Mouse (Mus musculus) fibroblast of lung, adult 2 months (primary cell): ENCODE data around the gene Gpr6.

Experiments used
- DNase-seq: peaks from one replicate; pipeline ENCODE4 v3.0.0-alpha.2; 2011; ENCODE audit warnings: low read depth

Gene Gpr6

GRCm38 (mm10) chr10:41072116-41072515, at the start of gene Gpr6:
Gene Gpr6, minus strand, starts transcription at chr10:41072285.
- DNase-seq, result no peak

DNA sequence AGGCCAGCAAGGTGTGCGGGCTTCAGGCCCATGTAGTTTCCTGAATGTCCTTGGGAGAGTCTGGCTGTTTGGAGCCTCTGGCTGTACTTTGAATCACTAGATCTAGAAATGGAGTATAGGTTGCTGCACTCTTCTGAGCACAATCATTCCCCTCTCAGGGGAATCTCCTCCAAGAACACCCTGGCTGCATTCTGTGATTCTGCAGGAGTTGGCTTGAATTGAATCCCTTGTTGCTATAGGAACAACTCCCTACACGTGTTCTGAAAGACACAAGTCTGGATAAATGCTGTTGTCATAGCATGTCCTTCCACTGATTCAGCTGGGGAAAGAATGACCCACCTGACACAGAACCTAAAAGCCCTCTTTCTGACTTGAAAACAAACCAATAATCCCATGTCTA, 28.0 kb upstream of the Gpr6 start:
- no peak for DNase-seq

DNA sequence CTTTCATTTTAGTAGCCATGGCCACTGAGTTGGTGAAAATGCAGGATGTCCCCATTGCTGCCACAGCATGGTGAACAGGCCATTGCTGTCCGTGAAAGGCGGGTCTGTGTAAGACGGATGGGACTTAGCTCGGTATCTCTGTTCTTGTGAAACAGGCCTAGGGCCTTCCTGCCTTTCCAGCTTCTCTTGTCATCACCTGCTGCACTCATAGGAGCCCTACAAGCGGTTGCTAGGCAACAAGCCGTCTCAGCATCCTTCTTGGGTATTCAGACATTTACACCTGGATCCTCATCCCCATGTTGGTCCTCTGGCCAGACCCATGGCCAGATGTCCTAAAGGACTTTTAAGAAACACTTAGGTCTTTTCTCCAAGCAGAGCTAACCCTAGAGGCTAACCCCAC, 26.1 kb upstream of the Gpr6 start:
- no peak for DNase-seq

DNA sequence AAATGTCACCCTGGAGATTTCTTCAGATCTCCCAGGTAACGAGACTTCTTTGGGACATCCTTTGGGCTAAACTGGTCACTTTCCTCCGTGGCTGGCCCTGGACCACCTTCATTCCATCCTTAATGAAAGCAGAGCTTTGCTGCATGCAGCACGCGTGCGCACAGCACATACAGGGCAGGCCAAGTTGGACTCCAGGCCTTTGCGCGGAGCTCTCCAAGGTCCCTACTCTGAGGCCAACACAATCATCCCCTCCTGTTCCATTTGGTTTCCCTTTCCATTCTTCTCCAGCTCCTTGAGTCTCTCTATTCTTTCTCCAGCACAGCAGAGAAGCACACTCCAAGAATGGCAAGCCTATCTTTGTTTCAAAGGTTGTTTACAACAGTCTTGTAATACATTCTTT, 16.8 kb upstream of the Gpr6 start:
- no peak for DNase-seq

DNA sequence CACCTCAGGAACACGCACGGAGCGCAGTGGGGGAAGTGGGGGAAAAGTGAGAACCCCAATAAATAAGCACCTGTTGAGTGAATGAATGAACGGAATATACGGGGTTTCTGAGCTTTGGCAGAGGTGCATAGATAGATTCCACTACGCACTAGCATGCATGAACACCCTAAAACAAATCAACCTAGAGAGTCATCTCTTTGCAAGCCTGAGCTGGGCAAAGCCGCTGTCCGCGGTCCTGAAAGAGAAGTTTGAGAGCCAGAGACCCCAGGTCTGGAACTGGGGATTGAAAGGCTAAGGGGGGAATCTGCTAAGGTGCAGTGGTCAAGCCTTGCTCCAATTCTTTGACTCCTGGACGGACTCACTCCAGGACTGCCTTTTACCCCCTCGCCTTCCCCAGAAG, 389 bp downstream of the Gpr6 start:
- DNase-seq, result no peak

GRCm38 (mm10) chr10:41070693-41071651, 1.1 kb downstream of the Gpr6 start:
- DNase-seq, result no peak

- no peak for DNase-seq
These were observed 11.7 kb downstream of the Gpr6 start for GRCm38 (mm10) chr10:41060250-41060831.

DNA sequence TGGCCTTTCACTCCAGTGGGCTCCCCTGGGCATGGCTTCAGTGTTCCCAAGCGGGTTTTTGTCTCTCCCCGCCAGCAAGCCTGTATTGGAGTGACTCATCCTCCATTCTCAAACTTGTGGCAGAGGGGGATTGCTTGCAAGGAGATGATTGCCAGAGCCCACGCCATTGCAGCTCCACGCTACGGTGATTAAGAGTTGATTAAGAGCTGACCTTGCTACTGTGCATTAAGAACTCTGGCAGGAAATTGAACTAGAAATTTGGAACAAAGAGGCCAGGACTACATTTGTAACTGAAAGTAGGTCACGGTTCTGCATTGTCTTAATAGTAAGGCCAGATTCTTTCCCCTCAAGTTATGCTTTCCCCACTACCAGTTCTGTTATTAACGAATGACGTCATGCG, 16.5 kb downstream of the Gpr6 start:
- DNase-seq, result no peak

DNA sequence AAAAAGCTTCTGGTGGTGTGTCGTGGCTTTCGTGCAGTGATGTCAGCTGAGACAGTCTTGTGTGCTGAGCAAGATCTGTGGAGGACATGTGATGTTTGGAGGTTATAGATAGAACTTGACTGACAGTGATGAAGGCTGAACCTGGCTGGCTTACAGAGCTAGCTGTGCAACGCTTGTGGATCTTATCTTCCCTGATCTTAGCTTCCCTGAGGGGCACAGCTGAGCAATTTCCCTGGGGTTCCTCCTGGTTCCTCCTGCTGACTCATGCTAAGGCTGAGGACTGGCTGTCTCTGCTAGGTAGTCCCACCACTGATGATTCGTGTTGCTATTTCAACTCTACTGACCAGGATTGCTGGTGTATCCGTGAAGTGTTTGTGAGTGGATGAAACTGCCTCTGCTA, 18.1 kb downstream of the Gpr6 start:
- no peak for DNase-seq

DNA sequence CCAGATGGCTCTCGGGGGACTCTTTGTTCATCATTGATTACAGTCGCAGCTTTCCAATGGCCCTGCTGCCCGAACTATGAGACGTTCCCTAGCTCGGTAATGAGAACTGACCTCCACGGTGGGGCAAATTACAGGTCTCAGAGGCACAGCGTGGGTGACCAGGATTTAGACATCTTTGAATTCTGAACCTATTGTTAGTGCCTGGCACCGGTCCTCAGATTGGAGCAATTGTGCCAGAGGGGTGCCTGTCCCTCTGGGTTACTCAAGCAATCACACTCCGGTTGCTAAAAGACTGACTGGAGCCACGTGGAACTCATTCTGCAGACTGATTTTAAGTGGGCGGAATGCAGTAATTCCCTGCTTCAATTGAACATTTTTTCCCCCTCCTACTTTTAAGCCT, 29.8 kb downstream of the Gpr6 start:
- no peak for DNase-seq

DNA sequence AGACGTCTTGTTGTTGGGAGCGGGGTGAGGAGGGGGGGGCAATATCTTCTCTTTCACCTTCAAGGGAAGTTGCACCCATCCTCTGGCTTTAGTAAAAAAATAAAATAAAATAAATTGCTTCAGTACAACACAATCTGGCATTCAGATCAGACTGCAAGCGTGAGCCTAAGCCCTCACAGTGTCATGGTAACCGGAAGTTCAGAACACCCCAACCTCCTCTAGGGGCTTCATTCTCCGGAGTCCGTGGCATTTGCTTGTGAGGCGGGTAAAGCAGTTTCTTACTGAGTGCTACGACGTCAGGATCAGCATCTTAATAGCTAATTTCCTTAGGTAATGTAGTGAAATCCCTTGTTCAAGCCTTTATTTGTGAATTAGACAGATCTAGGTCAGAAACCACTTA, 30.6 kb downstream of the Gpr6 start:
- DNase-seq, result no peak

DNA sequence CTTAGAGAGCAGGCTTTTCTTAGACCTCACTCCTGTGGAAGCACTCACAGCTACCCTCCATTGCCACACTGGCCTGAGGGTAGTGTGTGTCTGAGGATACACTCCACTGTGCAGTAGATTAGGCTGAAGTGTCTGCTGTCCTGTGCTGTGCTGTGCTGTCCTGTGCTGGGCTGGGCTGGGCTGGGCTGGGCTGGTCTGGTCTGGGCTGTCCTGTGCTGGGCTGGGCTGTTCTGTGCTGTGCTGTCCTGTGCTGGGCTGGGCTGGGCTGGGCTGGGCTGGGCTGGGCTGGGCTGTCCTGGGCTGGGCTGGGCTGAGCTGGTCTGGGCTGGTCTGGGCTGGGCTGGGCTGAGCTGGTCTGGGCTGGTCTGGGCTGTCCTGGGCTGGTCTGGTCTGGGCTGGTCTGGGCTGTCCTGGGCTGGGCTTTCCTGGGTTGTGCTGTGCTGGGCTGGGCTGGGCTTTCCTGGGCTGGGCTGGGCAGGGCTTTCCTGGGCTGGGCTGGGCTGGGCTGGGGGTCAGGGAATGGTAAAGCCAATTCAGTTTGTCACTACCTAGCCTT, 31.5 kb downstream of the Gpr6 start:
- DNase-seq, result no peak

DNA sequence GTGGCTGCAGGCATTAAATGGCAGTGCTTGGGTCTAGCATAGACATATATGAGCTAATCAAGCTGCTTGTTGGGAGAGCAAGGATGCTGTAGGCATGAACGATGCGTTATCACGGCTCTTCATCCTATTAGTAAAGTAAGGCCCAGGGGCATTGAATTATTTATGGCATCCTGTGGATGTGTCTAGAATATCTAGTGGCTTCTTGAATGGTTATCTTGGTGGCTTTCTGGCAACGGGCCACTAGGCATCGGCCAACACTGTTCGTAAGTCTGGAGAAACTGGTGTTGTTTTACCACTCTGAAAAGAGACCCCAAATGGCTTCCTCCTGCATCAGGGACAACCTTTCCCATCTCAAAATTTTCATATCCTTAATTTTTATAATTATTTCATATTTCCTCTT, 33.6 kb downstream of the Gpr6 start:
- no peak for DNase-seq

GRCm38 (mm10) chr10:41037722-41038121, 34.4 kb downstream of the Gpr6 start:
- peak; percentile 12 for DNase-seq

DNA sequence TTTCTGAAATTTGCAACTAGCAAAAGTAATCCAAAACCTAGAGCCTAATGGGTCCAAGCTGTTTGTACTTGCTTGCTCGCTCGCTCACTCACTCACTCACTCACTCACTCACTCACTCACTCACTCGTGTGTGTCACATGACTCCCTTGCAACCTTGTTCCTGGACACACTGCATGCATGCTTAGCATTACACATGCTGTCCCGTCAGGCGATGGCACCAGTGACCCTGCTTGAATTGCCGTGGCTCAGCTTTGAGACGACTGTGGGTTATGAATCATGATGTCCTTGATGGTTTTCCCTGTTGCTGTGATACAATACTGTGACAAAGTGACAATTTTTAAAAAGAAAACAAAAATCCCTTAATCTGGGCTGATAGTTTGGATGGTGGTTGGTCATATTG, 39.3 kb downstream of the Gpr6 start:
- DNase-seq, result no peak

DNA sequence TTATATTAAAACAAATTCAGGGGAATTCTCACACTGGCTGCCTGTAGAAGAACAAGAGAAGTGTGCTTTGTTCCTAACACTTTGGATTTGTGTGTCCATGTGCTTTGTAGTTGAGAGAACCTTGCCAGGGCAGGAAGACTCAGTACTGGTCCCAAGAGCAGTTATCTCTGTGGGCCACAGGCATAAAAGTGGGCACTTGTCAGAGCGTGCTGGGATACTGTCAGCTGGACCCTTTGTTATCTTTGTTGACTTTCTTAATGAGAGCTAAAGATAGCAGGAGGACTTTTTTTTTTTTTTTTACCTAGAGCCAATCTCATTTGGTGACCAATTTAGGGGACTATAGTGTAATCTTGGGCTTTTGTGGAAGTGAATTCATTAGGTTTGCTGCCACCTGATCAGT, 47.2 kb downstream of the Gpr6 start:
- DNase-seq, result no peak

- DNase-seq, result no peak
These were observed 47.7 kb downstream of the Gpr6 start for GRCm38 (mm10) chr10:41024406-41024805.

- DNase-seq, result no peak
These were observed 49.9 kb downstream of the Gpr6 start for GRCm38 (mm10) chr10:41022226-41022625.
